Mouse (Mus musculus): ENCODE data around the gene 4921530L21Rik.

DNA sequence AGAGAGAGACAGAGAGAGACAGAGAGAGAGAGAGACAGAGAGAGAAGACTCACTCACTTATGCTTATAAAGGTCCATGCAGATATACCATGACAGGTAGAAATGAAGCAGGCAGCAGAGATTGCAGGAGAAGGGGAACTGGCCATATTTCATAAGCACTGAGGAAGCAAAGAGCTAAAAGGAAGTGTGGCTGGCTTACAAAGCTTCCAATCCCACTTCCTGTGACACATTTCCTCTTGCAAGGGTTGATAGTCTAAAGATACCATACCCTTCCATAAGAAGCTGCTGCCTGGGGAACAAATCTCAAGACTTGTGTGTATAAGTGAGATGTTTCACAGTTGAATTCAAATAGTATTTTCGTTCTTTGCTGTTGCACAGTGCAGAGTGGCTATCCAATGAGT lies 45.7 kb downstream of the 4921530L21Rik start:
- TF ChIP-seq CTCF (IDR thresholded peaks at IDR 0.05 in 2 of 3, conservative IDR thresholded peaks at IDR 0.05 in 1 of 3; ENCODE audit: control insufficient read depth in 1 of 3, insufficient read depth in 1 of 3, low read depth in 2 of 3, low read length in 3 of 3, poor library complexity in 1 of 3, severe bottlenecking in 1 of 3): no peak
- no peak for TF ChIP-seq ZKSCAN1 (IDR thresholded peaks at IDR 0.05; ENCODE audit: low read depth, low read length)
- no peak for TF ChIP-seq ZNF384 (IDR thresholded peaks at IDR 0.05; ENCODE audit: low read depth, low read length)
- no peak for TF ChIP-seq MAX (IDR thresholded peaks at IDR 0.05; ENCODE audit: low read length)
- TF ChIP-seq JUND (IDR thresholded peaks at IDR 0.05; ENCODE audit: low read depth, low read length): no peak
